Mouse (Mus musculus): ENCODE measurements around the gene Ephb6. TPM values are rescaled to one million over a fixed set of nuclear protein-coding genes. Genes with fewer than 3 reads are reported as not detected.

Ephb6 gene
- polyA plus RNA-seq, 1 experiment from 2014 or later, result 28.1 TPM

- Histone ChIP-seq H3K4me1 (no peaks in the 10 kb centered on the region), H3K27me3 (no peaks in the 10 kb centered on the region), H3K9ac (no peak overlapping the region), H3K9me3 (replicated peaks) (no peaks in the 10 kb centered on the region), H3K36me3 (no peaks in the 10 kb centered on the region), H3K27ac (no peak overlapping the region), H3K4me2 (replicated peaks) (no peak overlapping the region), H3K4me3 (no peak overlapping the region)
- no peak for ATAC-seq (ENCODE audit: low FRiP score)
- 71% methylated on average over 1 of the region's 1 CpGs for WGBS
These were observed 53.2 kb downstream of the Ephb6 start for GRCm38 (mm10) chr6:41658487-41658886.

DNA sequence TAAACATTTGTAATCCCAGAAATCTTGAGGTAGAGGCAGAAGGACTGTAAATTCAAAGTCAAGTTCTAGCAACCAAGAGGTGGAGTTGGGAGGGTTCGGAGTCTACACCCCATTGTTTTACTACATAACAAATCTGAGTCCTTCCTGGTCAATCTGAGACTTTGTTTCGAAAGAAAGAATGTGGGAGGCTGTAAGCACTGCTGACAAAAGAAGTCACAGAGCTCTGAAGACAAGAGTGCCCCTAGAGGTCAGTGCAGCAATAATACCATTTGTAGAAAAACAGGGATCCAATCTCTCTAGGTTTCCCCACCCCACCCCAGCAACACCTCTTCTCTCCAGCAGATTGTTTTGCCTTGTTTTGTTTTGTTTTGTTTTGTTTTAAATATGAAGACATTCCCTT is 57.0 kb downstream of the Ephb6 start:
- H3K27ac ChIP-seq, result no peak overlapping the region
- no peak overlapping the region for H3K9ac ChIP-seq
- H3K36me3 ChIP-seq, result no peaks in the 10 kb centered on the region
- no peaks in the 10 kb centered on the region for H3K27me3 ChIP-seq
- no peaks in the 10 kb centered on the region for H3K4me1 ChIP-seq
- H3K4me3 ChIP-seq, result no peak overlapping the region
- H3K9me3 ChIP-seq (replicated peaks), result no peaks in the 10 kb centered on the region
- ATAC-seq (ENCODE audit: low FRiP score), result no peak
- 27% methylated on average over 2 of the region's 2 CpGs for WGBS
- H3K4me2 ChIP-seq (replicated peaks), result no peak overlapping the region

Other genes starting within 250 kb of the Ephb6 start
- not detected in 2 replicates for gene Prss3, start 227.8 kb upstream of the Ephb6 start, polyA plus RNA-seq (2016; fragmentation: Nextera tagmentation; extraction: Ambion mirVana)
- gene Gm5771, start 213.1 kb upstream of the Ephb6 start, polyA plus RNA-seq (2016; fragmentation: Nextera tagmentation; extraction: Ambion mirVana), result not detected in 2 replicates
- gene Gm10334, start 159.3 kb upstream of the Ephb6 start, polyA plus RNA-seq (2016; fragmentation: Nextera tagmentation; extraction: Ambion mirVana), result 0.83 TPM in 1 of 2 replicates, not detected in the other
- gene Prss1, start 146.6 kb upstream of the Ephb6 start, polyA plus RNA-seq (2016; fragmentation: Nextera tagmentation; extraction: Ambion mirVana), result not detected in 2 replicates
- gene Prss2, start 83.7 kb upstream of the Ephb6 start, polyA plus RNA-seq (2016; fragmentation: Nextera tagmentation; extraction: Ambion mirVana), result not detected in 2 replicates
- 0.62 and 1.1 TPM in 2 replicates for gene Trpv6, start 30.9 kb downstream of the Ephb6 start, polyA plus RNA-seq (2016; fragmentation: Nextera tagmentation; extraction: Ambion mirVana)
- not detected in 2 replicates for gene Trpv5, start 75.3 kb downstream of the Ephb6 start, polyA plus RNA-seq (2016; fragmentation: Nextera tagmentation; extraction: Ambion mirVana)
- not detected in 2 replicates for gene Llcfc1, start 78.9 kb downstream of the Ephb6 start, polyA plus RNA-seq (2016; fragmentation: Nextera tagmentation; extraction: Ambion mirVana)
- 9.0 and 9.7 TPM in 2 replicates for gene Kel, start 98.9 kb downstream of the Ephb6 start, polyA plus RNA-seq (2016; fragmentation: Nextera tagmentation; extraction: Ambion mirVana)
- gene Olfr459, start 169.7 kb downstream of the Ephb6 start, polyA plus RNA-seq (2016; fragmentation: Nextera tagmentation; extraction: Ambion mirVana), result not detected in 2 replicates
- gene Pip, start 242.1 kb downstream of the Ephb6 start, polyA plus RNA-seq (2016; fragmentation: Nextera tagmentation; extraction: Ambion mirVana), result not detected in 2 replicates
- not detected in 2 replicates for gene Sval2, start 247.5 kb downstream of the Ephb6 start, polyA plus RNA-seq (2016; fragmentation: Nextera tagmentation; extraction: Ambion mirVana)

All from hindbrain, embryonic 12.5 days (tissue).